Mouse (Mus musculus) ES-Bruce4 (cell line): ENCODE data around the gene Gm10310. TPM values are rescaled to one million over a fixed set of nuclear protein-coding genes. Genes with fewer than 3 reads are reported as not detected.
"Not testable (repeated sequence)": the region's sequence is repeated elsewhere in the genome, so short reads cannot be mapped to it uniquely, and the experiment has no call there.

Experiments used
- H3K27ac ChIP-seq: 2 replicates; pipeline ENCODE4 v1.5.1; 2012; ENCODE audit warnings: low read length, inconsistent platforms; ENCODE audit not compliant: insufficient read depth
- H3K27me3 ChIP-seq: 2 replicates; pipeline ENCODE4 v1.6.1; 2012; ENCODE audit warnings: mild to moderate bottlenecking, low read length, inconsistent platforms; ENCODE audit not compliant: control insufficient read depth, poor library complexity, insufficient read depth, severe bottlenecking
- H3K36me3 ChIP-seq: 2 replicates; pipeline ENCODE4 v1.6.1; 2012; ENCODE audit warnings: inconsistent platforms, mild to moderate bottlenecking, low read length, moderate library complexity; ENCODE audit not compliant: control insufficient read depth, poor library complexity, insufficient read depth, severe bottlenecking
- H3K4me1 ChIP-seq: one replicate; pipeline ENCODE4 v1.8.1; 2011; ENCODE audit warnings: low read length; ENCODE audit not compliant: control insufficient read depth, insufficient read depth
- H3K4me3 ChIP-seq: 2 replicates; pipeline ENCODE4 v1.5.1; 2011; ENCODE audit warnings: low read depth, mild to moderate bottlenecking, low read length
- H3K9ac ChIP-seq: 2 replicates; pipeline ENCODE4 v1.6.1; 2012; ENCODE audit warnings: low read depth, mild to moderate bottlenecking, inconsistent platforms; ENCODE audit not compliant: poor library complexity, severe bottlenecking
- H3K9me3 ChIP-seq: replicated peaks from 2 replicates; pipeline ENCODE4 v1.6.1; 2012; ENCODE audit warnings: mild to moderate bottlenecking, low read length, inconsistent platforms; ENCODE audit not compliant: control insufficient read depth, poor library complexity, insufficient read depth, severe bottlenecking
- CTCF ChIP-seq: IDR thresholded peaks from one replicate; pipeline ENCODE4 v1.8.1; 2011; ENCODE audit warnings: low read depth, low read length
- EP300 ChIP-seq: IDR thresholded peaks from 2 replicates; pipeline ENCODE4 v1.6.1; 2011; ENCODE audit warnings: low read depth, low read length; ENCODE audit not compliant: insufficient read depth
- POLR2A ChIP-seq: IDR thresholded peaks from one replicate; pipeline ENCODE4 v1.8.1; 2011; ENCODE audit warnings: low read length; ENCODE audit not compliant: insufficient read depth
- polyA plus RNA-seq: library from polyadenylated mRNA; stranded (reverse); fragments of >200 nt; gene quantifications from 2 replicates; pipeline ENCODE4 v1.2.4, GENCODE M21; 2011; ENCODE audit warnings: low read depth; ENCODE audit not compliant: missing spikeins, insufficient read depth, insufficient read length

Gm10310 gene
- polyA plus RNA-seq, result not detected in 2 replicates

DNA sequence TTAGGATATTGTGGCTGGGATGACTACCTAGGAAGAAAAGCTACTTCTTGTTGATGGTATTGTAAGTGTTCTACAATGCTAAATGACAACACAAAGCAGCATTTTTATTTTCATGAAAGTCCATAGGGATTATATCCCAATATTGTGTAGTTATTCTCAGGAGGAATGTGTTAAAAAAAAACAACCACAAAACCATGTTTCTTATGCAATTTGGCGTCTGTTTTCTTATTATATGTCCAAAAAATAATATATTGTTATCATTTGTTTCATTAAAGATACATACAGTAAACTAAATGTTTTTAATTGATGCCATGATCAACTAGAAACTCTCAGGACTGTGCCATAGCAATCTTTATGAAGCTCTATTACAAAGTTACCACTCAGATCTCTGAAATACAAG is at the start of gene Gm10310:
Gene Gm10310, minus strand, starts transcription at position 101 of the 400 bp plus-strand sequence.
- H3K27ac ChIP-seq, H3K4me3 ChIP-seq, H3K27me3 ChIP-seq, H3K4me1 ChIP-seq, H3K9ac ChIP-seq, H3K9me3 ChIP-seq, H3K36me3 ChIP-seq: not testable (repeated sequence)

DNA sequence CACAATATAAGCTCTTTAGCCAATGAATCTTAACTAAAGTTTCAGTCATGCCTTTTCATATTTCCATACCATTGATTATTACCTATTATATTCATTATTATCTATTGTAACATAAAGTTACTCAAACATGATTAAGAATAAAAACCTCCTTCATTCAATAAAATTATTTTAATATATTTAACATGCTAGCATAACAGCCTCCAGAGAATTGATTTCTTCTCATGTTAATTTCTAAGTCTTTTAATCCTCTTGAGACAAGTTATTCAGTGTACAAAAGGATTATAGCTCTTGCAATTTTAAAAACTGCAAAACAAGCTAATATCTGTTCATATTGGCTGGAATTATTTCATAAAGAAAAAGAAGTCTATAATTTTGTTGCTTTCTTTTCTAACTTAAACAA is 45.2 kb upstream of the Gm10310 start, which contains the start of gene Olfr821:
Gene Olfr821, plus strand, starts transcription at position 301 of the 400 bp plus-strand sequence.
- H3K4me3 ChIP-seq, result no peak within 1 kb of the TSS
- H3K36me3 ChIP-seq, result no peaks in the 10 kb centered on the region
- no peak within 1 kb of the TSS for H3K27ac ChIP-seq
- no peak within 1 kb of the TSS for H3K9ac ChIP-seq
- H3K9me3 ChIP-seq, result no peaks in the 10 kb centered on the region
- TF ChIP-seq CTCF (no peak), POLR2A (no peak), EP300 (no peak)
- no peaks in the 10 kb centered on the region for H3K4me1 ChIP-seq
- H3K27me3 ChIP-seq, result no peaks in the 10 kb centered on the region

GRCm38 (mm10) chr10:130012321-130012720 is 27.5 kb upstream of the Gm10310 start, which contains the start of gene Olfr820:
Olfr820 (plus strand) TSS chr10:130012621.
- no peak within 1 kb of the TSS for H3K27ac ChIP-seq
- no peak within 1 kb of the TSS for H3K4me3 ChIP-seq
- TF ChIP-seq CTCF (no peak), POLR2A (no peak), EP300 (no peak)
- no peaks in the 10 kb centered on the region for H3K36me3 ChIP-seq
- H3K9me3 ChIP-seq, result no peaks in the 10 kb centered on the region
- no peak within 1 kb of the TSS for H3K9ac ChIP-seq
- no peaks in the 10 kb centered on the region for H3K4me1 ChIP-seq
- no peaks in the 10 kb centered on the region for H3K27me3 ChIP-seq

DNA sequence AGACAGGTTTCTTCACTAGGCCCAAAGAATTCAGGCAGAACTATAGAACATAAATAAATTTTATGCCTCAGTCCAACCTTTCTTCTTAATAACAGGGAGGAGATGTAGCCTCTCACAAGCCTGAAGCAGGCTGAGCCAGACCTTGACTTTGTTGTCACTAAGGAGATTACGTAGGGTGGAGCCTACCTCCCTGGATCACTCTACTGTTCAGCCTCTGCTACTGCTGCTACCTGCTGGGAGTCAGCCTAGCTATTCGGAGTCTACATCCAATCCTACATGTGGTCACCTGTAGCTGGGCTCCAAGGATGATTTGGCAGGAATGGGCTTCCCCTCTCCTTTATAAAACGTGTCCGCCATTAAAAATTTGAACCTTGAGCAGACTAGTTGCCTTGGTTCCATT is 20.5 kb upstream of the Gm10310 start:
- peak overlapping the region; percentile 80 for H3K27ac ChIP-seq
- H3K9me3 ChIP-seq, result peaks cover 24% of the 10 kb centered on the region
- H3K4me1 ChIP-seq, H3K36me3 ChIP-seq, H3K4me3 ChIP-seq, H3K9ac ChIP-seq, H3K27me3 ChIP-seq: not testable (repeated sequence)

- H3K9me3 ChIP-seq, result peaks cover 27% of the 10 kb centered on the region
- H3K4me3 ChIP-seq, H3K4me1 ChIP-seq, H3K9ac ChIP-seq, H3K27me3 ChIP-seq, H3K36me3 ChIP-seq: not testable (repeated sequence)
- peak overlapping the region; percentile 88; the same call in 1 of the 2 replicates for H3K27ac ChIP-seq
- peak; percentile 75 for TF ChIP-seq EP300
These were observed 19.2 kb upstream of the Gm10310 start for GRCm38 (mm10) chr10:130004104-130004503.

GRCm38 (mm10) chr10:129981867-129982266 is 3.0 kb downstream of the Gm10310 start:
- not testable (repeated sequence) for H3K27me3 ChIP-seq, H3K27ac ChIP-seq, H3K9ac ChIP-seq, H3K4me1 ChIP-seq, H3K4me3 ChIP-seq, H3K36me3 ChIP-seq, H3K9me3 ChIP-seq

DNA sequence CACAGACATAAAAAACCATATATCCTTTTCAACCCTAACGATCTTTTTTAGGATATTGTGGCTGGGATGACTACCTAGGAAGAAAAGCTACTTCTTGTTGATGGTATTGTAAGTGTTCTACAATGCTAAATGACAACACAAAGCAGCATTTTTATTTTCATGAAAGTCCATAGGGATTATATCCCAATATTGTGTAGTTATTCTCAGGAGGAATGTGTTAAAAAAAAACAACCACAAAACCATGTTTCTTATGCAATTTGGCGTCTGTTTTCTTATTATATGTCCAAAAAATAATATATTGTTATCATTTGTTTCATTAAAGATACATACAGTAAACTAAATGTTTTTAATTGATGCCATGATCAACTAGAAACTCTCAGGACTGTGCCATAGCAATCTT is 8.8 kb downstream of the Gm10310 start, which contains the start of gene Olfr247:
Gene Olfr247, minus strand, starts transcription at position 101 of the 400 bp plus-strand sequence.
- H3K36me3 ChIP-seq, H3K9ac ChIP-seq, H3K27ac ChIP-seq, H3K9me3 ChIP-seq, H3K27me3 ChIP-seq, H3K4me1 ChIP-seq, H3K4me3 ChIP-seq: not testable (repeated sequence)

DNA sequence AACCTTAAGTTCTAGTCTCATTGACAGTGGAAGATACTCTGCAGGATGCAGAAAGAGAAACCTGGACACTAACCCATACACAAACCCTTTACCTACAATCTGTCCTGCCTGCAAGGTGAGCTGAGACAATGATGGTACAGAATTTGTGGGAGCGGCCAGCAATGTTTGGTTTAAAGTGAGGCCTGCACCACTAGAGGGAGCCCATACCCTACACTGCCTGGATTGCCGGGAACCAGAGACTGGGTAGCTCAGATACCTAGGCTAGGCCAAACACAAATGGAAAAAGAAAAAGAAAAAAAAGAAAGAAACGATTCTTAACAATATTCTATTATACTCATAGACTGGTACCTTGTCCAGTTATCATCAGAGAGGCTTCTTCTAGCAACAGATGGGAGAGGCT is 11.9 kb downstream of the Gm10310 start:
- H3K4me3 ChIP-seq, H3K9ac ChIP-seq, H3K36me3 ChIP-seq, H3K27ac ChIP-seq, H3K27me3 ChIP-seq, H3K4me1 ChIP-seq, H3K9me3 ChIP-seq: not testable (repeated sequence)

DNA sequence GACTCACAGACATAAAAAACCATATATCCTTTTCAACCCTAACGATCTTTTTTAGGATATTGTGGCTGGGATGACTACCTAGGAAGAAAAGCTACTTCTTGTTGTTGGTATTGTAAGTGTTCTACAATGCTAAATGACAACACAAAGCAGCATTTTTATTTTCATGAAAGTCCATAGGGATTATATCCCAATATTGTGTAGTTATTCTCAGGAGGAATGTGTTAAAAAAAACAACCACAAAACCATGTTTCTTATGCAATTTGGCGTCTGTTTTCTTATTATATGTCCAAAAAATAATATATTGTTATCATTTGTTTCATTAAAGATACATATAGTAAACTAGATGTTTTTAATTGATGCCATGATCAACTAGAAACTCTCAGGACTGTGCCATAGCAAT is 17.7 kb downstream of the Gm10310 start, which contains the start of gene Olfr819:
Gene Olfr819, minus strand, starts transcription at position 101 of the 400 bp plus-strand sequence.
- H3K4me3 ChIP-seq, H3K9me3 ChIP-seq, H3K27me3 ChIP-seq, H3K27ac ChIP-seq, H3K36me3 ChIP-seq, H3K4me1 ChIP-seq, H3K9ac ChIP-seq: not testable (repeated sequence)
